Comparison of ENCODE assay signal across 9 mouse cellular contexts in genomic region chr11:32011867-32012603, GRCm38 (mm10). TPM values are rescaled to one million over a fixed set of nuclear protein-coding genes. Genes with fewer than 3 reads are reported as not detected.
DNase-seq lines count a peak whose midpoint lies in the region.
"Had no signal": no experiment of that assay in that cellular context is flagged by ENCODE, and none has a peak within 500 bp of the region (broad histone marks: within the 10 kb centered on the region; RNA-seq: fewer than 3 reads in every experiment).

No protein-coding gene starts in this region.

- DNase-seq in cerebellum, postnatal 10 days, result peak; percentile 37
- no peak for DNase-seq in cerebellum, adult 11-12 months
- peak; percentile 79 for DNase-seq in right cerebral cortex, adult 18-20 months
- DNase-seq in right cerebral cortex, postnatal 25 days, result no peak
- DNase-seq in lung, postnatal 36 days, result peak; percentile 18
- DNase-seq in thymus, postnatal 14 days, result peak; percentile 71
- no peak for DNase-seq in gastrocnemius, postnatal 10 days
- DNase-seq in kidney, adult 9 months, result no peak
- DNase-seq: layer of hippocampus, adult 9-11 months had no signal

RNA-seq across cellular contexts. Expression of gene Nsg2, which starts 11.8 kb away (rescaled TPM):
- 1 to 10 TPM; 1.3 to 2.6 TPM for total RNA-seq in gastrocnemius, postnatal 10 days (2021)

RNA-seq across cellular contexts. Expression of gene 4930524B15Rik, which starts 46.6 kb away (rescaled TPM):
- total RNA-seq in gastrocnemius, postnatal 10 days (2021), result not detected

Comparison
In these comparisons a context has a peak if more than half of its experiments do, and no peak if none do; other contexts are left out.
1. DNase-seq: peak in cerebellum, postnatal 10 days (2 of 2), right cerebral cortex, adult 18-20 months (single experiment), lung, postnatal 36 days (single experiment) and thymus, postnatal 14 days (single experiment); none in cerebellum, adult 11-12 months (single experiment), right cerebral cortex, postnatal 25 days (single experiment), gastrocnemius, postnatal 10 days (single experiment) and kidney, adult 9 months (single experiment).